Mouse (Mus musculus) thymus, adult 18-20 months (tissue): ENCODE measurements around the gene Serpina1f.

Source experiments
- DNase-seq, 2 experiments: peaks; one replicate each; pipeline ENCODE4 v3.0.0; 2022; ENCODE audit warnings: mixed read lengths in 2 of 2

The Serpina1f gene

GRCm38 (mm10) chr12:103660076-103660475 is 35.3 kb downstream of the Serpina1f start:
- no peak for DNase-seq

- DNase-seq = no peak
Observed at GRCm38 (mm10) chr12:103659171-103659570, 36.2 kb downstream of the Serpina1f start.

GRCm38 (mm10) chr12:103657991-103658390 is 37.3 kb downstream of the Serpina1f start:
- no peak for DNase-seq

DNA sequence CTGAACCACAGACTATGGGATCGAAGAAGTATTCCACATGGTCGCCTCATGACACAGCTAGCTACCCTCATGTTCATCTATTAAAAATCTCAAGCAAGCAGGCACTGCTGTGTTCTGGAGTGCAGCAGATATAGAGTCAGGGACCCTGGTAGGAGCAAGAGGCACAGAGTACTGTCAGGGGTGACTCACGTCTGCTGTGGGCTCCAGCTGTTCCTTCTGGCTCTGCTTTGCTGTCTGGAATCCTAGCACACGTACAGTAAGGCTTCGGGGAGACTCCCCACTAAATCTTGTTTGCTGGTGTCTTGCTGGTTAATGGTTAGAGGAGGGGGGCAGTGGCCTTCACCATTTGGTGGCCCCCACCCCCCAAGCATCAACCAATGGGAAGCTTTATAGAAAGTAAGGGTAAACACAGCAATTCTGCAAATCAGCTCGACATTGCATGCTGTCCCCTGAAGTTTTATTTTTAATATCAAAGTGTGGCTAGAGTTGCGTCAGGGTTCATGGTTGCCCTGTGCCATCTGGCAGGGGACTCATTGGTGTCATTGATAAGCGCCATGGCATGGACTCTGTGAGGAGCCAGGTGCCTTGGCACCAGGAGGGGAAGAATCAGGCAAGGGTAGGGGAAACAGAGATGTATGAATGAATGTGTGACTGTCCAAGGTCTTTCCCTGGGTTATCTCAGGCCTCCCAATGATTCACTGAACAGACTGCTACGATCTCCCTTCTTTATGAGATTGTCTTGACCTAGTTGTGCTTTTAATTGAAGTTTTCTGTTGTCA is 38.3 kb downstream of the Serpina1f start, which contains the start of gene Serpina6:
TSS of gene Serpina6 (minus strand) at position 365 of the 779 bp plus-strand sequence.
- no peak for DNase-seq

- DNase-seq = no peak
Observed at GRCm38 (mm10) chr12:103655123-103656044, 39.9 kb downstream of the Serpina1f start.

DNA sequence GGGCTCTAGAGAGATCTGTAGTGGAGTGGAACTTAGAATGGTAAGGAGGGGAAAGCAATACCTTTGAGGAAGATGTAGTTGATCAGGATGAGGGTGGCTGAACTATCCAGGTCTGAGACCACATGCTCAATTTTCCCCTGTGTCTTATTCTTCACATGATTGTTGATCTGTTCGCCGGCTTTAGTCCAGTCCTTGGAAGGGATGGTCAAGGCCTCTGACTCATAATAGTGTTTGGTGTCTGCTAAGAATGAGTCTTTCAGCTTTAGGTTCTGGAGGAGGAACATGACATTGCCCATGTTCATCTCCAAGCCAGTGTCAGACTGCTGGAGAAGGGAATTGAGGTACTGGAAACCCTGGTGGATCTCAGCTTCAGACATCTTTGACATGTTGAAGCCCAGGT is 41.5 kb downstream of the Serpina1f start:
- no peak for DNase-seq

DNA sequence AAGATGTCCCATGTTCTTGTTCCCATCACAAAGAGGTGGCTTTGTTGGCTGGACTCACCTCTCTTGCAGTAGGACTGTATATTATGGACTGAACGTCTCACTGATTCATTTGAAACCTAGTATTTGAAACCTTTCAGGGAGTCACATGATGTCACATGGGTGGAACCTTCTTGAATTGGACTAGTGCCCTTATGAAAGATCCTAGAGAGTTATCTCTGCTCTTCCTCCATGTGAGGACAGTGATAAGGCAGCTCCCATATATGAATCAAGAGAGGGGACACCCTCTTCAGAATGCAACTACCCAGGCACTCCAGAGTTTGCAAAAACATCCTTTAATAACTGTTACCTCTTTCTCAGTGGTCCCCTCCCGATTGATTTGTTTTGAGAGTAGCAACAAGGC is 49.0 kb downstream of the Serpina1f start:
- DNase-seq = no peak

GRCm38 (mm10) chr12:103644601-103645000 is 50.7 kb downstream of the Serpina1f start:
- no peak for DNase-seq

DNA sequence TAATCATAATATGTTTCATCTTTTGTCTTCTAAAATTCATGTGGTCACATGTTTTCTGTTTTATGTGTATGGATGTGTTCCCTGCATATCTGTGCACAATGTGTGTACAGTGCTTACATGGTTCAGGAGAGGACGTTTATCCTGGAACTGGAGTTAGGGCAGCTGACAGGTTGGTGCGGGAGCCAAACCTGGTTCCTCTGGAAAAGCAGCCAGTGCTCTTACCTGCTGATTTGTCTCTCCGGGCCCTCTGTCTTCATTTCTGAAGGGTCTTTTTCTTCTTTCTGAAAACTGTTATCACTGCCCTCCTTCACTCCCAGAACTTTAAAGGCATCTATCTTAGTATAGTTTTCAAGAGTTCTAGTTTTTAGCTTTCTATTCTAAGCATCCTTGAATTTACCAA is 51.5 kb downstream of the Serpina1f start:
- DNase-seq = no peak

DNA sequence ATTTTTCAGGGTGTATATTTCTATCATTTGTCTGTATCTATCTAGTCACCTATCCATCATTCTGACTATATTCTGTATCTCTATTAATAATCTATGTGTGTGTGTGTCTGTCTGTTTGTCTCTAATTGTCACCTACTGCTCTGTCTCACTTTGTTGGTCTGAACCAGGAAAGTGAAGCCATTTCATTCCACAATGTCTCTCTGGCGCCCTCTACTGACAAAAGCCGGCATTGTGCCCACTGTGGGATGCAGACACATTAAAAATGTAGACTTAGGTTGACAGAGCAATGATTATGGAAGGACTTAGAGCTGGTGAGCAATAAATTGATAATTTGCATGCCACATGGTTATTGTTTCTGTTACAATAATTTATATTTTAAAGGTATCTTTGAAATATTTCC is 52.0 kb downstream of the Serpina1f start:
- DNase-seq = peak; percentile 5 to 8
